Mouse (Mus musculus): Measurements from ENCODE around the gene Tapt1.

DNA sequence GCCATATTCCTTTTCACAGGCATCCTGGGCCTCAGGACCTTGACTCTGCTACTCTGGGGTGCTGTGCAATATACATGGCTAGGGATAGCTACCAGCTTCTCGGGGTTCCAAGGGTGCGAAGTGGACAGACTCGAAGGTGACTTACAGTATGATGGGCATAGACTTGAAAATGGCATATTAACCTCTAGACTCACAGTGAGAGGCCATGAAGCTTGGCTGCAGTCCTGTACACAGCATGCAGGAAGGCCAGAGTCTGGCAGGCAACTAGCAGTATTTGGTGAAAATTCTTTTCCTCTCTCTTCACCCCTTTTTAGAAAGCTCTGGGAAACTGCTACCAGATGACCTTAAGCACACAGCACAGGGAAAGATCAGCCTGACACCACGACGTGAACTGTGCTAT is 52.4 kb downstream of the Tapt1 start:
- TF ChIP-seq CTCF (IDR thresholded peaks at IDR 0.05; ENCODE audit: insufficient read depth, low read length) (no peak), POLR2A (IDR thresholded peaks at IDR 0.05; ENCODE audit: borderline replicate concordance, extremely low read depth, low read depth, low read length) (no peak)

Data from lung, adult 2 months (tissue).